Mouse (Mus musculus) kidney, adult 2 months (tissue): ENCODE measurements around the gene Fam92b.

ENCODE experiments used
- CTCF ChIP-seq: fragments of 200-500 bp; conservative IDR thresholded peaks from 2 replicates; pipeline ENCODE4 v1.5.1; 2011; ENCODE audit warnings: low read depth, mild to moderate bottlenecking, control low read depth, low read length, moderate library complexity, mixed read lengths; ENCODE audit not compliant: insufficient read depth, insufficient read length
- POLR2A ChIP-seq: fragments of 200-500 bp; IDR thresholded peaks from one replicate; pipeline ENCODE4 v1.6.1; 2011; ENCODE audit warnings: low read depth, low read length, control low read depth

DNA sequence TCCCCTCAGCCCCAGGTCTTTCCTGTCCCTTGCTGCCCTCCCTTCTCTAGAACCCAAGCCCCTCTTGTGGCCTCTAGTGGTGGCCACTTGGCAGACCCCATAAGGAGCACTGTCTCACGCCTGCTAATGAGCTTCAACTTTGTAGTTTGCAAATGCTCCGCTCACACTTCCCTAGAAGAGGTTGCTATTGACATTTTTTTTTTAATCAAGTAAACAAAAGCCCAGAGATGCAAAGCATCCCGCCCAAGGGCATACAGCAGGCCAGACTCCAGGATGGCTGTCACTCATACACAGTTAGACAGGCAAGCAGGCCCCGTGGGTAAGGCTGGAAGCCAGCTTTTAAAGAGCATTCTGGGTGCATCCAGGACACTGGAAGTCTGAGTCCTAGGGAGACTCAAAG is 661 bp downstream of the Fam92b start:
- no peak for TF ChIP-seq CTCF
- no peak for TF ChIP-seq POLR2A
